Mouse (Mus musculus) left cerebral cortex, postnatal 14 days (tissue): ENCODE results near the gene Dgcr2. TPM values are rescaled to one million over a fixed set of nuclear protein-coding genes. Genes with fewer than 3 reads are reported as not detected.
A peak's percentile ranks its signal among the peaks of the same experiment; 100 is the strongest.

Experiments used
- DNase-seq, 2 experiments: peaks; one replicate each; pipeline ENCODE4 v3.0.0; 2021 to 2022; ENCODE audit warnings: low spot score in 2 of 2, mixed read lengths in 1 of 2
- intact Hi-C: fragments of 180-260 bp; cut with DNase I; formaldehyde crosslinking; loops from one replicate; pipeline ENCODE4 v1.15.1; 2025
- long read RNA-seq, 2 experiments: library from polyadenylated mRNA; stranded (forward); transcript quantifications; one replicate each; pipeline ENCODE4 v2.0.0; 2021
- total RNA-seq, 2 experiments: library from RNA; stranded (reverse); gene quantifications; 2 replicates each; pipeline ENCODE4 v1.2.3; 2021

Dgcr2 gene
- 100 to 1,000 TPM; 102 to 105 TPM for total RNA-seq
- long read RNA-seq, experiment 1, full-length matches to known transcripts = 49 of 61 reads
- long read RNA-seq, experiment 1, partial matches to known transcripts = 7 of 61 reads
- long read RNA-seq, experiment 1, other reads (novel, unspliced or antisense) = 5 of 61 reads
- long read RNA-seq, experiment 2, full-length matches to known transcripts = 58 of 82 reads
- long read RNA-seq, experiment 2, partial matches to known transcripts = 9 of 82 reads
- long read RNA-seq, experiment 2, other reads (novel, unspliced or antisense) = 15 of 82 reads

DNA sequence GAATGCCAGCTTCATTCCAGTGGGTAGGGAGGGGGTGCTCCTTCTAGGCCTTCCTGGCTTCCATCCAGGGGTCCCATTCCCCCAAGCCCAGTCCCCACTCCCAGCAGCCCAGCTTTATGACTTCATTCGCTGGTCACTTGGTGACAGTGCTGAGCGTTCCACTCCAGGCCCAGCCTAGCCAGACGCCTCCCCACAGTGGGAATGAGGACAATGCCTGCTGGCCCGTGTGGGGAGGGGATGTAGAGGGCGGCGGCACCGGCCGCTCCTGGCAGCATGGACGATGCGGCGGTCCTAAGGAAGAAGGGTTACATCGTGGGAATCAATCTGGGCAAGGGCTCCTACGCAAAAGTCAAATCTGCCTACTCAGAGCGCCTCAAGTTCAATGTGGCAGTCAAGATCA lies at the start of gene Dgcr2, which contains the start of gene Tssk2:
Dgcr2 (minus strand) TSS at position 101 of the 400 bp plus-strand sequence.
Tssk2 (plus strand) TSS at position 176 of the 400 bp plus-strand sequence.
- intact Hi-C loops = no loop called here
- DNase-seq = no peak

DNA sequence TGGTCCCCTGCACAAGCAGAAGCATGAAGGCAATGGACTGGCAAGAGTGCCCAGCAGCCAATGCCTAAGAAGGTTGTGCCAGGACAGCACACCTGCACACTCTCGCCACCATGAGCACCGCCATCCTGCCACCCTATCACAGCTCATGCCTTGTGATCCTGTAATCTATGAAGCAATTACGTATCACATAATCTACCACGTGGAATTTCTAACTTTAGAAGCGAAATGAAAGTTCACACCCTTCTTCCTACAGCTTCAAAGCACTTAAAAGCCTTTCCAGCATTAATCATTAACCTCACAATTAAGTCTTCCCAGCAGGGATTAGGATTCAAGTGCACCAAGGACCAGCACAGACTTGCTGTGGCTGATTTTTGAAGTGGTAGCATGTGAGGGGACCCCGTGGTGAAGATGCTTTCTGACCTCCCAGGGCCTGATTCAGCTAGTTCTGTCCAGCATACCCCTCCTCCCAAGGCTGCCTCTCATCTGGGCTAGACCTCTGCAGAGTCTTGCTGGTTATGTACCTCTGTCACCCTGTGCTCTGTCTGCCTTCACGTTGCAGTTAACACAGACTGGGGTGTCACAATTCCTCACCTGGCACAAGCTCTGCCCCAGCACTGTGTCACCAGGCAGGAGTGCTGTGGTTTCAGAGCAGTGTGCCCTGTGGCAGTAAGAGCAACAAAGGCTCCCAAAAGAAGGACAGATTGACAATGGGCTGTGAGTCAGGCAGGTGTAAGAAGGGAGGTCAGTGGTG lies 46.9 kb upstream of the Dgcr2 start:
- intact Hi-C loops = no loop called here
- no peak for DNase-seq

DNA sequence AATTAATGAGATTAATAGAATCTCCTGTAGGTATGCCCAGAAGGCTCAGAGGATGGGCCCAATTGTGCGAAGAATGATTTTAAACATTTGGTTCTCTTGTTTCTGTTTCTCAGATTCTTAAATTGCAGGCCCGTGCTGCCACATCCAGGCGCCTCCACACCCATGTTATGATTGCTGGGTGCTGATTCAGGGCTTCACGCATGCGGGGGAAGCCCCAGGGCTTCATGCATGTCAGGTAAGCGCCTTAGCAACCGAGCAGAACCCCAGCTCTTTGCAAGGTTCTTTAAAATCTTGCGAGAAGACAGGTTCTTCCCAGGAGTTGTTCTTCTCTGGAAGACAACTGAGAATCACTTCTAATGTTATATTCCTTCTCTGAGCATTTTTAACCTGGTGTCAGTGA lies 45.1 kb upstream of the Dgcr2 start:
- intact Hi-C loops = no loop called here
- DNase-seq = no peak

DNA sequence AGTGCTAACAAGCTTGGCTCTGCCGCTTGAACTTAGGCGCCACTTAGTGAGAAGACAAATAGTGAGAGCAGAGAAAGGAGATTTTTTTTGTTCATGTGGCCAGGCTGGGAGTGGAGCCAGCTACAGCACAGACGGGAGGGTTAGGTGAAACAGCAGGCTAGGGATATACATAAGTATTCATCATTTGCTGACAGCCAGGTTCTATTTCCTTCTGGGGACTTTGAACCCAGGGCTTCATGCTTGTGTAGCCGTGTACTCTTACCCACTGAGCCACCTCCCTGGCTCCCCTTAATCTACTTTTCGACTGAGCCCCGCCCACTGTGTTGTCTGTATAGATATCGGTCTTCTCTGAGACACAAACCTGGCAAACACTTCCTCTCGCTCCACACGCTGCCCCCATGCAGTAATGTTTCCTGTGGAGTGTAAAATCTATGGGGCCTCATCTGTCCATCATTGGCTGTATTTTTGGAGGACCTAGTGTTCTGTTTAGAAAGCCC lies 40.9 kb upstream of the Dgcr2 start:
- no peak for DNase-seq
- intact Hi-C loops = no loop called here

DNA sequence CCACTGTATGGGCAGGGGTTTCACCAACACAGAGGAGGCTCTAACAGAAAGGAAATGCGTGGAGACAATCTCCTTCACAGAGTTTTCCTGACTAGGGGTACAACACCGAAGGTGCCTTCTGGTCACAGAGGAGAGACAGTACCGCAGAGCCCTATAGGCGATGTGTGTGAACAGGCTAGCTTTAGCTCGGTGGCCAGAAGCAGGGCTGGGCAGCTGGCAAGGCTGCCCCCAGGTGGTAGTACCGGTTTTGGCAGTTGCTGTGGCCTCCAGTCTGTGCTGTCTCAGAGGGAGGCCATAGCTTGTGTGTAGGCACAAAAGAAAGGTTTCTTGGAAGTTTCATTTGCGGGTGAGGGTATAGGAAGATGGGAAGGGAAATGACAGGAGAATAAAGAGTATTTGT lies 40.5 kb upstream of the Dgcr2 start:
- peak in 1 of 2 experiments; percentile 68 for DNase-seq
- intact Hi-C loops = no loop called here

DNA sequence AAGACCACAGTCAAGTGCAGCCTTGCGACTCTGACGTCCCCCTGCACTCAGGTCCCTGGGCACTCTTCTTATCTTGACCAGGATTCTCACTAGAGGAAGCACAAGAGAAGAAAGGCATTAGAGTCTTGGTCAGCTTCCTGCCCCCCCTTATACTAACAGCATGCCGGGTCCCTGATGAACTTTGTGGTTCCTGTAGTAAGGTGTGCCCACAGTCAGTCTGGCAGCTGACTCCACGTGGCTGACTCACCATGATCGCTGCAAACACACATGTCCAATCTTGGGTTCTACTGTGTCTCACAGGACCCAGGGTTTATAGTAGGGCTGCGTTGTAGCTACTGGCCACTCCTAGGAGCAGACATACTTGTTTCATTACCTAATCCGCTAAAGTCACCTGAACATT lies 39.8 kb upstream of the Dgcr2 start:
- no peak for DNase-seq
- intact Hi-C loops = no loop called here

DNA sequence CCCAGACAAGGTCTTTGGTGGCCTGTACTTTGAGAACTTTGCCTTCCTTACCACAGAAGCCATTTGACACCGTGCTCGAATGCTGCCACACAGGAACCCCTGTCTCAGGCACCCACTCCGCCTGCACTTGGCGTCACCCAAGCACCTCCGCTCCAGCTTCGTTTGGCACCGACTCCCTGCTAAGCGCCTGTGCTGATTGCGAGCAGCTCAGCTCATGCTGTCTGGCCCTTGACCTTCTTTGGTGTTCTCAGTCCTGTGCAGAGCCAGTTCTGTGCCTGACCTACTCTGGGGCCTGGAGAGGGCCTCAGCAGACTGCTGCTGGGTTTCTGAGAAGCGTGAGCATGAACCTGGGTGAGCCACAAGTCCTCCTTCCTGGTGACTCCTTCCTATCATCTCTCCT lies 38.4 kb upstream of the Dgcr2 start:
- DNase-seq = no peak
- intact Hi-C loops = no loop called here

DNA sequence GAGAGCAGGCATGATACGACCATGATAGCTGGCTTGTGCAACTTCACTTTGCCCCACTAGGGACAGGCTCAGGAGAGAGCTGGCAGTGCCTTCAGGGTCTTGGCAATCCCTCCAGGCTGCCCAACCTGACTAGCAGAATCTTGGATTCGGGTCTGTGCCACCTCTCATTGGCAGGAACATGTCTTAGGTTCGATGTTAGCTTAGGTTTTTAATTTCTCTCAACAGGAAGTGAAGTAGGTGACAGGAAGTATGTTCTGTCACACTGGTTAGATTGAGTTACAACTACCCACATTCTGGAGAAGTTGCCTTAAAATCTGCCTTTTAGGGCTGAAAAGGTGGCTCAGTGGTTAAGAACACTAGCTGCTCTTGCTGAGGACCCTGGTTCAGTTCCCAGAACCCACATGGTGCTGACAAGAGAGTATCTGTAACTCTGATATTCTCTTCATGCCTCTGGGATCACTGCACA lies 36.1 kb upstream of the Dgcr2 start:
- intact Hi-C loops = loop anchor here (5.0 kb wide), 1 partner anchor 53 kb away; no protein-coding TSS in a partner anchor
- DNase-seq = no peak

DNA sequence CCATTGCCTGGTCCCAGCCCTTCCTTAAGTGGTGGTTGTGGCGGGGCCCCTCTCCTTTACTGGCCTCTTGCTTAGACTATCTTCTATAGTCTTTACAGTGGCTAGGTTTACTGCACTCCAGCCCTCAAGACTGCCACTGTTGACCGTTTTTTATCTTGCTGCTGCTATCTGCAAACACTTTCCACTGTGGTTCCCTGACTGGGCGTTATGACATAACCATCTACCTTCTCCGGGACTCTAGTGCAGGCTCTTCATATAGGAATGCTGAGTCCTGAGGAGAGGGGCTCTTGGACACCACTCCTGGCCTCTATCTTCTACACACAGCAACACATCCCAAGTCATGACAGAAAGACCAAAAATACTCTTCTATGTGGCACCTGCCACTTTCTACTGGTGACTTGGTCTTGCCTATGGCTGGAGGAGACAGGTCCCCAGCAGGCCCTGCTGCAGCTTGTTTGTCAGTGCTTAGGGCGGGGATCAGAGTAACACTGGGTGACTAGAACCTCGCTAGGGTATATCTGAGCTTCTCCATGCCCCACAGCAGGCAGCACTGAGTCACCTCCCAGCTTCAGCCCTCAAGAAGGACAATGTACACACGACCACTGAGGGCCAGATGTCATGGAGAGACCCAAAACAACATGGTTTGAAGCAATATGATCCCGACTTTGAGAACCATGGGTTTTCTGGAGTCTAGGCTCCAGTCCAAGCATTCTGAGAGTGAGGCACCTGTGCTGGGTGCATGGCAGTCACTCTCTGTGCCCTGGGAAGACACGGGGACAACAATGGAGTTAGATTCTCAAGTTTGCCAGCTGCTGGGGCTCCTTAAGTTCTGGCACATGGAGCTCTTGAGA lies 35.5 kb upstream of the Dgcr2 start:
- intact Hi-C loops = loop anchor here (5.0 kb wide), 1 partner anchor 53 kb away; no protein-coding TSS in a partner anchor
- DNase-seq = no peak

DNA sequence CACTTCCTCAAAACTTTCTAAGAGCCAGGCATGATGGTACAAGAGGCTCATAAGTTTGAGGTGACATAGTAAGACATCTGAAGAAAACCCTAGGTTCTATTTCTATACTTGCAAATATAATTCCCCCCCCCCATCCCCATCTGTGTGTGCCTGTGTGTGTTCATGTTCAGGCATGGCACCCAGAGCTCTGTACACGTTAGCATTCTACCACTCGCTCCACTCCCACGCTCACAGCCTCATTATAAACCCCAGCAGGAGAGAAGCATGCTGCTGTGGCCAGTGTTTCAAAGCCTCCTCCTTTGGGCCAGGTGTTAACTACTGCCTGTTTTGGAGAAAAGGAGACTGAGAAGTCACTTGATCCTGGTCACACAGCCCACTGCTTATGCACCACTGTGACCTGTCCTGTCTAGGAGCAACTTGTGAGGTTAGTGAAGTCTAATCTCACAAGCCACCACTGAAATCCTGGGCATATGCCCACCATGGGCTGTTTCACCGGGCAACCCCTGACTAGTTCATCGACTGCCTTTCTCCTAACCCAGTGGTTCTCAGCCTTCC lies 33.6 kb upstream of the Dgcr2 start:
- DNase-seq = peak in 1 of 2 experiments; percentile 85
- intact Hi-C loops = loop anchor here (5.0 kb wide), 1 partner anchor 55 kb away; no protein-coding TSS in a partner anchor

DNA sequence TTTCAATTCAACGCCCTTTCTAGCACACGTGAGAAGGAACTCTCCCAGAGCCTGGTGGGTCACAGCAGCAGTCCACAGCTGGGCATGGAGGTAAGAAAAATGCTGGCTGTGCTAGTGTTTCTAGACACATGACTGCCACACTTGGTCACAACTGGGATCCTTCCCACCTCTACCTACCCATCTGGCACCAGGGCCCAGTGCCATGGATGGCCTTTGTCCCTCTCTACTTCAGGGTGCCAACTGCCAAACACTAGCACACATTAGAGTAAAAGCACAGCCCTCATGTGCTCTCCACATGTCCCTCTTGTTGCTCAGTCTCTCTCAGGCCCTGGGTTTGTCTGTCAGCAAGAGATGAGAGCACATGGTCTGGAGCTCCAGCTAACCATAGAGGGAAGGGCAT lies 31.3 kb upstream of the Dgcr2 start:
- intact Hi-C loops = loop anchor here (5.0 to 10.0 kb wide), 3 partner anchors 58 to 285 kb away; partner anchors contain the start of gene Ccdc188
- DNase-seq = no peak

DNA sequence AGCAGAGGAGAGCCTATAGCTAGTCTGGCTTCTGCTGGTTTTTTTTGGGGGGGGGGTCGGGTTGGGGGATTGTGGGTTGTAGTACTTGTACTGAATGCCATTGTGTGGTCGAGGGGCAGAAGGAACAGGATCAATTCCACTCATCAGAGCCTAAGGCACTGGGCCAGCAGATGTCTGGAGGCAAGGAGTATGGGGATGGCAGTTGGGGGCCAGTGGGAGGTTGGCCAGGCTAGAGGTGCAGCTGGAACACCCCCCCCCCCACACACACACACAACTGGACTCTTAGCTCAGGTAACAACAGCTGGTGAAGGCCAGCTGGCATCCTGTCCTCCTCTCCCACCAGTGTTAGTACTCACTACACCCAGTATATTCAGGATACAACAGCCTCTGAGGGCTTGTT lies 30.8 kb upstream of the Dgcr2 start:
- intact Hi-C loops = loop anchor here (5.0 to 10.0 kb wide), 2 partner anchors 108 to 286 kb away; partner anchors contain the start of gene Ccdc188
- no peak for DNase-seq

DNA sequence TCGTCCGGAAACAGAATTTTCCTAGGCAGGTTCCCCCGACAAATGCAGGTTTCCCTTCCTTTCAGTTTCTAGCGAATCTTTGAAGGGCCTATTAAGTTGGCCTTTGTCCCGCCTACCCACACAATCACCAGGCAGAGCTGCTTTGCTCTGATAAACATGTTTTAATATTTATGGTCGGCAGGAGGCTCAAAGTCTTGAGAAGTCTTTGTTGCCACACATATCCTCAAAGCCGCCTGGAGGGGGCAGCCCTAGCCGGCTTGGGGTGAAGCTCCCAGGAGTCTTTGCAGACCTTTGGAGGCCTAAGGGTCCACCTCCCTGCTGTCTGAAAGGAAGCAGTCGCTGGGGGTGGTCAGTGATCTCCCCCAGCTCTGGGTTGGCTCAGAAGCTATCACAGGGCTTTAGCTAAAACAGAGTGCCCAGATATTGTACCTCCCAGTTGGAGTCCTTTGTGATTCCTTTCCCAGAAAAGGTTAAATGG lies 30.3 kb upstream of the Dgcr2 start:
- peak; percentile 59 to 74 for DNase-seq
- intact Hi-C loops = loop anchor here (5.0 to 10.0 kb wide), 2 partner anchors 109 to 286 kb away; partner anchors contain the start of gene Ccdc188

DNA sequence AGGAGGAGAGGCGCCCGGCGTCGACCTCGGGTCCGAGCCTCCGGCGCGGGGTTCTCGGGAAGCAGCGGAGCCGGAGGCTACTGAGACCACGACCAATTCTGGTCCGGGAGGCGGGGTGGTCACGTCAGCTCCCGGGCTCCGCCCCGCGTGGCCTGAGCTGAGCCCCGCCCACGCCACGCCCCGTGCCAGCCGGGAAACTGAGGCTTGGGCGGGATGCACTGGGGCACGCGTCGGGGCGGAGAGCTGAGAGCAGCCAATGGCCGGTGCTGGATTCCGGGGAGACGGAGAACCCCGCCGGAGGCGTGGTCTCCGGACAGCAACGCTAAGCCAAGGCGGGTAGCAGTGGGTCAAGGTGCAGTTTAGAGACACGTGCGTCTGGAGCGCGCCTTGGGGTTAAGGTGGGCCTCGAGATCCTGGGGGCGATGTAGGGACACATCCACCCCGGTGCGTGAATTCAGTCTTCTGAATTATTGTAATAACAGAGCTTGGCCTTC lies 29.8 kb upstream of the Dgcr2 start, which contains the start of gene Slc25a1:
Slc25a1 (minus strand) TSS at position 133 of the 494 bp plus-strand sequence.
- intact Hi-C loops = loop anchor here (5.0 to 10.0 kb wide), 2 partner anchors 109 to 287 kb away; partner anchors contain the start of gene Ccdc188
- DNase-seq = peak; percentile 65 to 83

DNA sequence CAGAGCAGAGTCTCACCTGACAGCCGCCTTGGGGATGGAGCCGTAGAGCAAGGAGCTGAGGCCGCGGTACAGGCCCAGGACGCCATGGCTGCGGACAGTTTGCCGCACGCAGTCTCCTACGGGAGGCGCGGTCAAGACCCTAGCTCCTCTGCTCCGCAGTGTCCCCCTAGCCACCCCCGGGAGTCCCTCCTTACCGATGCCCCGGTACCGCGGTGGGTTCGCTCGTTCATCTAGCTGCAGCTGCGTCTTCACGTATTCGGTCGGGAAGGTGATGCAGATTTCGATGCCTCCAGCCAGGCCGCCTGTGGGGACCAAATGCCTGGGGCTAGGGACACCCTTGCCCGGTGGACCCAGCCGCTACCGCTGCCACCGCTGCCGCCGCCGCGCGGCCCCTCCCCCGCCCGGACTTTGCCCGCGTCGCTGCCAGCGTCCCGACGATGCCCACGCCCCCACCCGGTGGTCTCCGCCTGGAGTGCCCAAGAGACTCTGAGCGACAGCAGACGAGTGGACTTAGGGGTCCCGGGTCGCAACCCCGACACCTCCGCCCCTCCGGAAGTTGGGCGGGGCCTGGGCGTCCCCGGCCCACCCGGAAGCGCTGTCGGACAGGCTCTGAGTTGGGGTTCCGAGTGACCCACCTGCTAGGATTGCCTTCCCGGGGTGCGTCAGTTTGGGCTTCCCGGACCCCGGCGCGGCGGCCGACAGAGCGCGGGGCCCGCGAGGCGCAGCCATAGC lies 29.2 kb upstream of the Dgcr2 start:
- DNase-seq = no peak
- intact Hi-C loops = loop anchor here (5.0 to 10.0 kb wide), 2 partner anchors 110 to 287 kb away; partner anchors contain the start of gene Ccdc188

DNA sequence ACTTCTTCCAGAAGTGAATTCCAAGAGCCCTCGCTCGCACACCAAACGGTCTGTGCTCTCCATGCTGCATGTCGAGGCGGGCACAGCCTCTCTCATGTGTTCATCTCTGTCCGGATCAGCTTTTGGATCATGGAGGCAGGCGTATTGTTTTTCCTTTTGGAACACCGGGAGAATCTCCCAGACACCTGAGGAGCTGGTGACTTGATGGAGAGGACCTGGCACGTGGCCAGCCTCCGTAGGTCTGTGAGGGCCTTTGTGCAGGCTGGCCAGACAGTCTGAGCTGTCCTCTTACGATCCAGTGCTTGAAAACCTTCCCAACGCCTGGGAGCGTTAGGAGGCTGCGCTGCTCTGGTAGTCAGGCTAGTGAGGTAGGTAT lies 23.8 kb upstream of the Dgcr2 start:
- DNase-seq = peak in 1 of 2 experiments; percentile 51
- intact Hi-C loops = loop anchor here (10.0 kb wide), 1 partner anchor 293 kb away; the partner anchor contains the start of gene Ccdc188

DNA sequence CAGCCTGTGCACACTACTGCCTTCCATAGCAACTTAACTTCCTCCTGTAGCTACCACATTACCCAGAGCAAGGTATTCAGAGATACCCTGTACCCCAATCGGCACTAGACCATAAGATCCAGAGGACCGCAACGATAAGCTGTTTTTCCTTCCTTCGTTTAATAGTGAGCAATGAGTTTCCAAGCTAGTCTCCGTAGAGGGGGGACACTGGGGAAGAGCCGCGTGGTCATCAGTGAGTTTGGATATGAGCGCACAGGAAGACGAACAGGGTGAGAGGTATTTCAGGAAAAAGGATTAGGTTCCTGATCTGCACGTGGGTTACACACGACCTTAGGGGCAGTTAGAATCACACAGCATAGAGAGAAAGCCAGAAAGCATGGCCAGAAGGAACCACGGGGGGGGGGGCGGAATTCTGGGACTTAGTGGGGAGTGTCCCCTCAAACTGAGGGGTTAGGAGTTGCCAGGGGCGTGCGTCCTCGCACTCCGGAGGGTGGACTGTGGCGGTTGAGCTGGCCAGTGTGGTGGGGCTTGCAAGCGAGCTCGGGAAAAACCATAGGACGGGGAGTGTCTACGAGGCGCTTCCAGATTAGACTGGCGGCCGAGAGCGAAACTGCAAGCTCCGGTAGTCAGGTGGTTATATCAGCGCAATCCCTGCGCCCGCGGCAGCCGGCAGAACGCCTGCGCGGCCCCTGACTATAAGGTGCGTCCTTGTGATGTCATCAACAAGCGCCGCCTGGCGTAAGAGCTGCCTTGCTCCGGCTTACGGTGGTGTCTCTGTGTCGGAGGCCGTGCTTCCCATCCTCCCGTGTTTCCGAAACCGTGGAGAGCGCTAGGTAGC lies 23.2 kb upstream of the Dgcr2 start:
- DNase-seq = peak; percentile 98
- intact Hi-C loops = loop anchor here (10.0 kb wide), 1 partner anchor 293 kb away; the partner anchor contains the start of gene Ccdc188
